Mouse (Mus musculus): ENCODE measurements around the gene Cpm. TPM values are rescaled to one million over a fixed set of nuclear protein-coding genes. Genes with fewer than 3 reads are reported as not detected.
A peak's percentile ranks its signal among the peaks of the same experiment; 100 is the strongest.
"Not testable (repeated sequence)": the region's sequence is repeated elsewhere in the genome, so short reads cannot be mapped to it uniquely, and the experiment has no call there.

Gene Cpm
- total RNA-seq, 2 experiments from 2014 or later = 9.3 to 10.0 TPM

- DNase-seq = no peak
Measured at GRCm38 (mm10) chr10:117724136-117724718, 94.9 kb downstream of the Cpm start.

- DNase-seq = no peak
Measured at GRCm38 (mm10) chr10:117724804-117725361, 95.6 kb downstream of the Cpm start.

GRCm38 (mm10) chr10:117725671-117726070, 96.4 kb downstream of the Cpm start:
- no peak for DNase-seq

- no peak for DNase-seq
Measured at GRCm38 (mm10) chr10:117726350-117726749, 97.0 kb downstream of the Cpm start.

- no peak for DNase-seq
Measured at GRCm38 (mm10) chr10:117726888-117727385, 97.6 kb downstream of the Cpm start.

- no peak for DNase-seq
Measured at GRCm38 (mm10) chr10:117727518-117728110, 98.3 kb downstream of the Cpm start.

- no peak for DNase-seq
Measured at GRCm38 (mm10) chr10:117728574-117728973, 99.3 kb downstream of the Cpm start.

- DNase-seq = no peak
Measured at GRCm38 (mm10) chr10:117729139-117729814, 100.0 kb downstream of the Cpm start.

- no peak for DNase-seq
Measured at GRCm38 (mm10) chr10:117730140-117730539, 100.8 kb downstream of the Cpm start.

GRCm38 (mm10) chr10:117730637-117731203, 101.4 kb downstream of the Cpm start:
- DNase-seq = no peak

- peak; percentile 34 for DNase-seq
Measured at GRCm38 (mm10) chr10:117731244-117732101, 102.2 kb downstream of the Cpm start.

GRCm38 (mm10) chr10:117732184-117732583, 102.9 kb downstream of the Cpm start:
- DNase-seq = no peak

GRCm38 (mm10) chr10:117732962-117733592, 103.8 kb downstream of the Cpm start:
- DNase-seq = no peak

GRCm38 (mm10) chr10:117733626-117734025, 104.3 kb downstream of the Cpm start:
- DNase-seq = not testable (repeated sequence)

- DNase-seq = not testable (repeated sequence)
Measured at GRCm38 (mm10) chr10:117734104-117734852, 105.0 kb downstream of the Cpm start.

GRCm38 (mm10) chr10:117735396-117735795, 106.1 kb downstream of the Cpm start:
- not testable (repeated sequence) for DNase-seq

- DNase-seq = no peak
Measured at GRCm38 (mm10) chr10:117736573-117736972, 107.3 kb downstream of the Cpm start.

Measured in gastrocnemius, postnatal 10 days (tissue).